Mouse (Mus musculus): Measurements from ENCODE around the gene Prune2.

Gene Prune2

DNA sequence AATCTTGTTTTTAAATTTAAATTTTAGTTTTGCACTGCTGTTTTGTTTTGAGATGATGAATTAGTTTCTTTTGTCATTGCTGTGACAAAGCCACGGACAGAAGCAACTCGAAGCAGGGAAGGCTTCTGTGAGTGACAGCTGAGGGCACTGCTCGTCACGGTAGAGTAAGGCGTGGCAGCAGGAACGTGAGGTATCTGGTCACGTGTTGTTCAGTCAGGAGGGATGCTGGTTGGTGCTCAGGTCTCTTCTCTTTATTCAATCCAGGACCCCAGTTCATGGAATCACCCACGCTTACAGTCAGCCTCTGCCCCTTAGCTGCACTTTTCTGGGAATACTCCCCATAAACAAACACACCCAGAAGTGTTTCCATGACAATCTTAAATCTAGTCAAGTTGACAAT lies 38.3 kb downstream of the Prune2 start:
- DNase-seq (ENCODE audit: extremely low spot score, low read depth, low spot score): no peak

DNA sequence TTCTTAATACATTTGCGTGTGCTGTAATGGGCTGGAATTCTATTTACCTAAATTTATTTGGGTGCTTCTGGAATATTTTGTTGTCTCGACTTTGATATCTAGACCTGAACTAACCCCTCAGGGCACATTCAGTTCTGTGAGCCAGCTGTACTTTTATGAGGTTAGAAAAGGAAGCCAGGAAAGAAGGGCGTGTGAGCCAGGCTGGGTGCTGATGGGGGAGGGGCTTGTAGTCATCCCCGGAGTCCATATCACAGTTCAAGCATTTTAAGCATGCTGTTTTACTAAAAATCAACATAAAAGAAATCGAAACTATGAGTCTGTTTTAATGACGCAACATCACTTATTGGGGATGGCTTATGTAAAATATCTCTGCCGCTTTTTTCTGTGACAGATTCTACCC lies 42.0 kb downstream of the Prune2 start:
- DNase-seq (ENCODE audit: extremely low spot score, low read depth, low spot score): no peak

DNA sequence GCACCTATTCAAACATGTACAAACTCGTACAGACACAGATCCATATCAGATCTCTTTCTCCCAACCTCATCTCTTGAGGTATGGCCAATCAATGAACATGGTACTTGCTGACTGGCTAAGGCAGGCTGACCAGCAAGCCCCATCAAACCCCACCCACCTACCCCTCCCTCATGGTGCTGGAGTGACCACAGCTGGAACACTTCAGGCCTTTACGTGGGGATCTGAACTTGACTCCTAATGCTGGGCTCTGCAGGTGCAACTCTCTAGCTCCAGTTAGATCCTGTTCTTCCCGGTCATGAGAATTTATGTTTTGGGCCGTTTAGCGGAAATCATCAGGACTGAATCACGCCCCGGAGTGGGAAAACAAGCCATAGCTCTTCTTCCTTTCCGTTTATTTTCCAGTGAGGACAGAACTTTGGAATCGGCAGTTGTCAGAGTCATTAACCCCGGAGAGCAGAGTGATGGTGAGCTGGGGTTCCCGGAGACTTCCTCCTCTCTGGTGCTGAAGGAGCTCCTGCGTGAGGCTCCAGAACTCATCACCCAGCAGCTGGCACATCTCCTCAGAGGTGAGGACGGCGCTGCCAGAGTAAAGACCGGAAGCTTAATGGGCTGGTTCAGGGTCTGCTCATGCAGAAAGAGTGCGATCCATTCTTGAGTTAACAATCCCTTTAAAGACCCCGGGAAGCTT lies 50.4 kb downstream of the Prune2 start:
- DNase-seq (ENCODE audit: extremely low spot score, low read depth, low spot score): no peak

DNA sequence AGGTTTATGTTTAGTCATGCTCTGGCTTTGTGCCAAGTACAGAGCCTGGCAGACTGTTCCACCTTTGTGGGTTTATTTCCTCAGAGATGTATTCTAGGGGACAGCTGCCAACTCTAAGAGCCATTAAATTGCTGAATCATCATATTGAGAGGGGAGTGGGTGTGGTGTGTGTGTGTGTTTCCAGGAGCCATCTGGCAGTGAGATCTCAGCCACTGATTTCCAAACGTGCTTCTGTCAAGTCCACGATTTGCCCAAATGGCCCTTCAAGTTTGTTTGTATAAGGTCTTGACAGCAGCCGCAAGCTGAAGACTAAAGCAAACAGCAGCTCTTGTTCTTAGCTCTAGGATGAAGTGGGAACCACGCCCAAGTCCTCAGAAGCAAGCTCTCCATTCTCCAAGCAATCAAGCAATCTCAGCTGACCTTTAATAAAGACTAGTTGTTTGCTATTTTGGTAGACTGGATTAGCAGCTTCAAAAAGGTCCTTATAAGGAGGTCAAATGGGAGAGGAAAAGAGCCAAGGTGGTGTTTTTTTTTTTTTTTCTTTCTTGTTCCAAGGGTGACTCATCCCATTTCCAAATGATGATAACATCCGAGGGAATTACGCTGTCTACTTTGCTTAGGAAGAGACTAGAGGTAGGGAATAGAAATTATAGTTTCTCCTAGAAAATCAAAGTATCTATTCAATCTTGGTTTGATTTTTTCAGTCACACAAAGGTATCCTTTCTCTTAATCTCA lies 55.5 kb downstream of the Prune2 start:
- DNase-seq (ENCODE audit: extremely low spot score, low read depth, low spot score): no peak

DNA sequence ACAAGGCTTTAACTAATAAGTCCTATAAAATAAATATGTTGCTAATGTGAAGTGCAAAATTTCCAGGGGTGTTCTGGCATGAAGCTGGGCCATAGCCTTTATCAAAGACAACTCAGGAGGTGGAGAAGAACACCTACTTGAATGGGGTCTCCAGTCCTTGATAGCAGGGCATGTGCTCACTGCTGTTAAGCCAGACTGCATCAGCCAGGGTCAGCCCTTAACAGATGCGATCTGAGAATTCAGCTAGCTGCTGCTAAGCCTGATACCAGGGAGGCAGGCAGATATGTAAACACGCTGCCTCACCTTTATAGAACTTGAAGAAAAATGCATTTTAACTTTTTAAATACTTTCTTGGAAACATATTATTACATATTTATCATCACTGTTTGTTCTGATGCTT lies 57.2 kb downstream of the Prune2 start:
- no peak for DNase-seq (ENCODE audit: extremely low spot score, low read depth, low spot score)

DNA sequence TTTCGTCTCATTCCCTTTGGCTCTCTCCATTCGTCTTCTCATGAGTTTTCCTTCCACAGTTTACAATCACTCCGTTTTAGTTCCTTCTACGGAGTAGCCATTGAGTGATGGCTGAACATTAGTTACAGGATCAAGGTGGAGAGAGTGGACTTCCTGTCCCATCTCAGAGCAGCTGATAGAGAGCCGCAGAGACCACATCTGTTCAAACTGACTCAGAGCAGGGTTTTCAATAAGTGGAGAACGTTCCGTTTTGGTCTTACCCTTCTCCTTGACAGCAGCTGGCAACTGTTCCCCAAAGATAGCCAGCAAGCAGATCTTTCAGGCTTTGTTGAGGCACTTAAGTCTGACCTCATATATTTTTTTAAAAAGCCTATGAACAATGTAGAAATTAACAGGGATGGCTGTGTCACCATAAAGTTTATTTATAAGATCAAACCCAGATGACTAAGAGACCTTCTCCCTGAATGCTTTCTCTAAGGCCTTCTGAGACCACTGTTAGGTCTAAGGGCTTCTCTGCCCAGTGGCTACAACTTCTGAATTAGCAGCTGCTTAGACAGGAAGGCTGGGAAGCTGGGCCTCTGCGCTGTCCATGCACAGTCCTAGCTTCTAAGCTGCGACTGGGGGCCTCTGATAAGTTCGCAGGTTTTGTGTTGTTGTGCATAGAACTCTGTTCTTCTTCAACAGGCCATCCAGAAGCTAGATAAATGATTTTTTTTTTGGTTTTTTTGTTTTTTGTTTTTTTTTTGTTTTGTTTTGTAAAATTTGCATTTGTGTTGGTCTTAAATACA lies 58.6 kb downstream of the Prune2 start:
- no peak for DNase-seq (ENCODE audit: extremely low spot score, low read depth, low spot score)

DNA sequence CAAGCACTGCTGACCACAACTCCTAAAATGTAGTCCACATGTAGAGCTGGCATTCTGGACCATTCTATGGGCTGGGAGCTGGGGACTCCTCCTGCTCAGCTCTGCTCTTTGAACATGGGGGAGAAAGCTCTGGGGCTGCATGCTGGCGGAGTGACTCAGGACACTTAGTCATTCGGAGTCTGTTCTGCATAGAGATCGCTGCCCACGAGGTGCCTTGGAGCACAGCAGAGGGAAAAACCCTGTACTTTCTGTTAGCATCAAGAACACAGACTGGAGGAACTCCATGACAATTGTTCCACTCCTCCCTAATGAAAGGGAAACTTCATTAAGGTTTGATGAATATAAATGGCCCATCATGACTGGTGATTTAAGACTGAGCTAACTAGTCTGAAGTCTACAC lies 68.8 kb downstream of the Prune2 start:
- no peak for DNase-seq (ENCODE audit: extremely low spot score, low read depth, low spot score)

DNA sequence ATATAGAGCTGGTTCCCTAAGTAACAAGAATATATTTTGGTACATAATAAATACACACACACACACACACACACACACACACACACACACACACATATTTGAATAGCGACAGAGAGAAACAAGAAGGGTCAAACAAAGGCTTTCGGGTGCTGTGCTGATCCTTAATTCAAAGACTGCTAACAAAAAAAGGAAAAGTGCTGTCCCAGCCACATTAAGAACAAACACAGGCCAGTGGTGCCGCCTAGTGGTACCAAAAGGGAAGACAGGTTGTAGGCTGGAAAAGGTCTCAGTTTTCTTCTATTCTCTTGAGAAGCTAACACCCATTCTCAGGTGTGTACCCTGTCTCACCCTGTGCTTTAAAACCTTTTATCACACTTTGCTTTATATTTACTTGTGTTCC lies 74.4 kb downstream of the Prune2 start:
- peak; percentile 12 for DNase-seq (ENCODE audit: extremely low spot score, low read depth, low spot score)

DNA sequence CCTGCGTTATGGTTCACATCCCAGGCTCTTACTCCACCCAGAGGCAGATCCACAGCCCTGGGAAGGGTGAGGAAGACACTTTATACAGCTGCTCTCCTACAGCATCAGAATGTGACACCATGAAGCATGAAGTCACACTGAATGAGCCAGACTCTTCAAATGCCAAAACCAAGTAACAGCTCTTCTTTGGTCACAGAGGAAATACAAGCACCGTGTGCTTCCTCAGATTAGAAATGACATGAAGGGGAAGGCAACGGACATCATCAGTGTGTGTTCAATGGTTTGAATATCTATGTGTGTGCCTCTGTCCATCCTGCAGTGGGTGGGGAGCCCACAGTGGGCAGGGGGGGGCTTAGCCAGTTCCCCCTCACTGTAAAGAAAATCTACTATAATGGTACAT lies 76.4 kb downstream of the Prune2 start:
- no peak for DNase-seq (ENCODE audit: extremely low spot score, low read depth, low spot score)

DNA sequence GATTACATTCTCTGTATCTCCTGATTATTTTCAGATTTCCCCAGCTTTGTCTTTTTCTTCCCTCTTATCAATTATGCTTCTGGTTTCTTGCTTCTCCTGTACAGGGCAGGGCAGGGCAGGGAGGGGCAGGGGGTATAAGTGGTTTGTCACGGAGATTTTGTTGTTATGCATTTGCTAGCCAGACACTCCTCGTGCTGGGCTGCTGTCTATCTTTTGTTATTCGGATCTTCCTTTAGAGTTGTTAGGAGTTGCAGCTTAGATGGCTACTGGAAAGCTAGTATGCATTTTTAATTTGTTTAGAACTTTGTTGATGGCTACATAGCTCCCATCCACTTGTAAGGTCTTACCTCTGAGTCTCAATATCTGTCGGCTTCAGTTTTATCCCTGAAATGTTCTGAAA lies 91.0 kb downstream of the Prune2 start:
- no peak for DNase-seq (ENCODE audit: extremely low spot score, low read depth, low spot score)

DNA sequence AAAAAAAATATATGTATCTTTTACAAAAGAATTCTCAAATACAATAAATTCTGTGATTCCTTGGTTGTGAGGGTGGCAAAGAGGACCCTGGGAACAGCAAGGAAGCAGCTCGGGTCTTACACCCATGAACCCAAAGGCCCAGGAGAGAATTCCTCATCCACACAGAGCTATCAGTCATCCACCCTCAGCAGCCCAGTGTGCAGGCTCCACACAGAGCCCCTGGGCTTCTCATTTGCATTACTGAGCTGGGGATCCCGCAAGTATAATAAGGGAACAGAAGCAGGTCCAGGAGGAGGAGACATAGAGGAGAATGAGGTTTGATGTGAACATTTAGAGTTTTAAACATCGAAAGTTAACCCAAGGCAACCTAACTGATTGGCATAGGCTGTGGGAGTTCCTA lies 100.0 kb downstream of the Prune2 start:
- DNase-seq (ENCODE audit: extremely low spot score, low read depth, low spot score): no peak

DNA sequence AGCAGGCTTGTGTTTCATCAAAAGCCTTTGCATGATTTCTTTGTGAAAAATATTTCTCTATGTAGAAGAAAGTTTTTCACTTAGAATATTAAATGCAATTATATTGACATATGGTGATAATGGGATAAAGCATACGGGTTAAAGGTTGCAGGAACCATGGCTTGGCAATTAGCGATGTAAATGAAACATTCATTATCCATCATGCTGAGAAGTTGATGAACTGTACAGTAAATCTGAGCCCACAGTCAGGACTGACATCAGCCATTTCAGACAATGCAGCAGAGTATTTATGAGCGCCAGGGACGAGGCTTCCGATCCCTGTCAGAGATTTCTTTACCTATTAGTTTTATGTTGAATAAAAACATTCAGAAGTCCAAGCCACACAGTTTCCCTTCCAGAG lies 104.2 kb downstream of the Prune2 start:
- DNase-seq (ENCODE audit: extremely low spot score, low read depth, low spot score): no peak

DNA sequence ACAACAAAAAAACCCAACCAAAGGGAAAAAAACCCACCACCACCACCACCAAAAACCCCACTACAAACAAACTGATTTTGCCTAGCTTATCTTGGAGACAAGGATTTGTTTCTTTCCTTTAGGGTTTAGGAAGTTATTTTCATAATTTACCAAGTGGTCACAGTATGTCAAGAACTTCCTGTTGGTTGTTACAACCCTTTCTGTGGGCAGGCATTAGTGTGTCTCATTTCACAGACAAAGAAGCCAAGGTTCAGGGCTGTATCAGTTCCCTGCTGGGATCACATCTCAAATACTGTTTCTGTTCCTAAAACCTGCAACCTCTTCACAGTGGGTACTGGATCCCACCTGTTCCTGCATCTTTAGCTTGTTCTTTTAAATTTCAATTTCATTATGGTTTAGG lies 108.5 kb downstream of the Prune2 start:
- DNase-seq (ENCODE audit: extremely low spot score, low read depth, low spot score): no peak

DNA sequence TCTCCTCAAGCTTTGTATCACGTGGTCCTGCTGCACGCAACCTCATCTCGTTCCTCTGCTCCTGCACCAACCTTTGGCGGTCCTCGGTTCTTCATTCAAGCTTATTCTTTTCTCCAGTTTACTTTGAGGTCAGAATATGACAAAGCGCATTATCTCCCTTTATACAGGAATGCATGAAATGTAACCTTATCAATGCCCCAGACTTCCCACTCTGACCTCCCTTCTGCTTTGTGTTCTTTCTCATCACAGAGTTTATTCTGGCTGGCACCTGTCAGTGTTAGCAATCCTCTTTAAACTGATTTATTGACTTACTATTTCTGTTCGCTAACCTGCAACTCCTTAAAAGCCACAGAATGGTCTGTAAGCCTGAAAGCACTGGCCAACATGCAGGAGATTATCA lies 113.1 kb downstream of the Prune2 start:
- no peak for DNase-seq (ENCODE audit: extremely low spot score, low read depth, low spot score)

DNA sequence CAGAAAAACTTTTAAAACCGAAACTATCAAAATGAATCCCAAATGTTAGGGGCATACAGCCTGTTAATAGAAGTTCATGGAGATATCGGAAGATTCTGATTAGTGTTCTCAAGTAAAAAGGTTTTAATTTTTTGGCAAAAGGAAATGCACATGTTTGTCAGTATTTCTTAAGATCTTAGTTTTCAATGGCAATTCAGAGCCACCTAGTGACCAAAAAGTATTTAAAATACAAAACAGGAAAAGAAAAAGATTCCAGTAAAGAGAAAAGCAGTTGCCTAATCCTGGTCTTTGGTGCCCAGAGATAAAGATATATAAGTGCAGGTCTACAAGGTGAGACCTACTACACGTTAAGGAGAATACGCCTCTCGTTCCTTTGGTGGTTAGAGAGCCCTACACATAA lies 115.3 kb downstream of the Prune2 start:
- no peak for DNase-seq (ENCODE audit: extremely low spot score, low read depth, low spot score)

DNA sequence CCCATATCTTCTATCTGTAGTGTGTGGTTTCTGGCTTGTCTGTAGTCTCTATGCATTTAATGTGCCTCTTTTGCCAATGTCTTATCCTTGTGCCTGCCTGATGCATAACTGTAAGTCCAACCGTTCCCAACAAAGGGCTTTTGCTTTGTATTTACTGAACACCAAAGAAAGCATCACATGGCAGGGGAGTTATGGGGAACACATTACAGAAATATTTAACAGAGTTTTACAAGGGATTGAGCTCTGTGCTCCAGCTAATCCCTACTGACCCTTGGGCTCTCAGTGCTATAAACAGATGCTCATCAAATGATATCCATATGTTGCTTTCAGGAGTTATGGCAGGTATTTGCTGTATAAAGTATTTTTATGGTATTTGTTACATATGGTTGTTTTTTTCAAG lies 116.3 kb downstream of the Prune2 start:
- no peak for DNase-seq (ENCODE audit: extremely low spot score, low read depth, low spot score)

DNA sequence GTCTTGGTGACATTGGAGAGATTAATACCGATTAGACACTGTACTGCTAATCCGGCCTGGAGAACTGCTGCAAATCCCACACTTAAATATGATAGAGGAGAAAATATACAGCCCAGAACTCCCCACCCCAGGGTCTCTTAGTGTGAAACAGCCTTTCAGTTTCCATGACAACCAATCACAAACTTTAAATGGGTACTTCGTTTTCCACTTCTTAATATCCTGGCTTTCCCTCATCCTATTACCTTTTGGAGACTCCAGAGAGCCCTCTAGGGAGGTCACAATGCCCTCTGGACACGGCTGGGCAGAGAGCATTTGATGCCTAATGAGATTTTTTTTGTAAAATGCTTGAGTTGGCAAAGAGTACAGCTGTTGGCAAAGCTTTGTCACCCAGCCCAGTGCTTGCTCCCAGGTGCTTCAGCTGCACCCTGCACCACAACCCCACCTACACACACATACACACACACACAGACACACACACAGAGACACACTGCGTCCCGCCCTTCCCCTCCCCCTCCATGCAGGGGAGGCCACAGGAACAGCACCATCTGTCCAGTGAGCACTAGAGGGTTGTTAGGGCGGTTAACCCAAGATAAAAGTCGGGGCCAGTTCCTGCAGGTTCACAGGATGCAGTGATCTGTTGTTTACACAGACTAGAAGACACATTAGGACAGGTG lies 122.9 kb downstream of the Prune2 start:
- no peak for DNase-seq (ENCODE audit: extremely low spot score, low read depth, low spot score)

DNA sequence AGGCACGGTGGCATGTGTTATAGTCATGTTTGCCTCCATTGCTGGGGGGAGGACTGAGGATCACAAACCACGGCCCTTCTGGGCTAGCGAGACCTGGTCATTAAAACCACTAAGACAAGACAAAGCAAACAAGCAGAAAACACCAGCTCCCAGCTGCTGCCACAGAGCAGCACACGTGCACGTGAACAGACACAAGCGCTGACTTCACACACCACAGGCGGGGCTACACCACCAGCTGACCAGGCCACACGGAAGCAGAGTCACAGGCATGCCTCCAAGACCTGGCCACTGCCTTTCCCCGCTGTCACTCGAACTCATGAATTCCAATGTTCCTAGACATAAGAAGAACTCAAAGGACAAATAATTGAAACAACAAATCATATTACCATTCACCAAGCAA lies 125.5 kb downstream of the Prune2 start:
- no peak for DNase-seq (ENCODE audit: extremely low spot score, low read depth, low spot score)

DNA sequence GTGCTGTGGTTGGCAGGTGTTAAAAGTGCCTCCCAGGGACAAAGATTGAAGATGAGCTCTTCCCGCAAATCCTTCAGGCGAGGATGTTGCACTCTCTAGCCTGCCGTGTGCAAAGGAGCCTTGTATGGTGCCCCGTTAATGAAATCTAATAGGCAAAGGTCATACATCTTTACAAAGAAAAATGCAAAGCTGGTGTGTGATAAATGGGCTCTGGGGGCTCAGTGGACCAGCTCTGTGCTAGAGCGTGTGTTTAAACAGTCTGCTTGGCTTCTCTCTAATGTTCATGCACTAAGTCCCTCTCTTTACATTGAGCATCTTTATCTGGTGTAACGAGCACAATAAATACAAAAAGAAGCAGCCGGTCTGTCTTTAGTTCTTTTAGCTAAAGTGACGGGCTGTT lies 138.1 kb downstream of the Prune2 start:
- DNase-seq (ENCODE audit: extremely low spot score, low read depth, low spot score): no peak

DNA sequence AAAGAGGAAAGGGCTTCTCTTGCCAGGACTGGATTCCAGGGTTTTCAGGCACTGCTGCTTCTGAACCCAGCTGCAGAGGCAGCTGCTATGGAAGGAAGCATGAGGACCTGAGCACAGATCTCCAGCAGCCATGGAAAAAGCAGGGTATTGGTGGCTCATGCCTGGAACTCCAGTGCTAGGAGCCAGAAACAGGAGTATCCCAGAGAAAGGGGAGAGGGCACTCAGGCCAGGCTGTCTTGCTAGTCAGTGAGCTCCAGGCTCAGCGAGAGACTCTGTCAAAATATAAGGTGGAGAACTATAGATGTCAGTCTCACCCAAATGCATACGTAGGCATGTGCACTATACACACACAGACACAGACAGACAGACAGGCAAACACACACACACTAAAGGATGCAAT lies 140.4 kb downstream of the Prune2 start:
- DNase-seq (ENCODE audit: extremely low spot score, low read depth, low spot score): no peak

DNA sequence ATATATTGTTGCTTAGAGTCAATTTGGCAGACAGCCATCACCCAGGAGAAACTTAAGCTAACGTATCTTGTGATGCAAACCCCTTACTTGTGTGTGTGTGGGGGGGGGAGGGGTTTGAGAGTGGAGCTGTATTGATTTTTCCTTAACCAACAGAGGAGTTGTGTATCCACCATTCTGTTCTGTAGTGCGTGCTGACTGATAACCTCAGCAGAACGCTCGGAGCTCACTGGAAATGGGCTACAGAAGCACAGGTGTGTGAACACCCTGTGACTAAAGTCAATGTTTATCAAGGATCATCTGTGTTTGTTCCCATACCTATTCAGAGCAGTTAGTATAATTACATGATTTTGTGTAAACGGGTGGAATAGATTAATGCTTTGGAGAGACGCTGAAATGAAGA lies 141.3 kb downstream of the Prune2 start:
- DNase-seq (ENCODE audit: extremely low spot score, low read depth, low spot score): no peak

DNA sequence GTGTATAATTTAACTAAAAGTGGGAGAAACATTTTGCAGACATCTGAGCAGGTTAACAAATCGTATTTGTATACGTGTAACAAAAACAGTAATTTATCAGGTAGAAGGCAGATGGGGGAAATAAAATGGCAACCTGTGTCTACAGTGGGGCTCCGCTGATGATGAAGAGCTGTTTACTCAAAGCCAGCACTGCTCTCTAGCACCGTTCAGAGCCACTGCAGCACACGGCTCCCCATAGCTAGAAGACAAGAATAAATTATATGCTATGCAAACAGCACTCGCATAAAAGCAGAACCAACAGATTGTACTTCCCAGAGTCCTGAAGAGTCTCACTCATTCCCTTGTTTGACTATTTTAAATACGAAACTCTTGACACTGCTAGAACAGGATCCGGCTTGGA lies 152.9 kb downstream of the Prune2 start:
- no peak for DNase-seq (ENCODE audit: extremely low spot score, low read depth, low spot score)

Measured in hindlimb bud, embryonic 11.5 days (tissue).